Mouse (Mus musculus): ENCODE data around the gene Cenph.
A peak's percentile ranks its signal among the peaks of the same experiment; 100 is the strongest.
"Not testable (repeated sequence)": the region's sequence is repeated elsewhere in the genome, so short reads cannot be mapped to it uniquely, and the experiment has no call there.

Gene Cenph

DNA sequence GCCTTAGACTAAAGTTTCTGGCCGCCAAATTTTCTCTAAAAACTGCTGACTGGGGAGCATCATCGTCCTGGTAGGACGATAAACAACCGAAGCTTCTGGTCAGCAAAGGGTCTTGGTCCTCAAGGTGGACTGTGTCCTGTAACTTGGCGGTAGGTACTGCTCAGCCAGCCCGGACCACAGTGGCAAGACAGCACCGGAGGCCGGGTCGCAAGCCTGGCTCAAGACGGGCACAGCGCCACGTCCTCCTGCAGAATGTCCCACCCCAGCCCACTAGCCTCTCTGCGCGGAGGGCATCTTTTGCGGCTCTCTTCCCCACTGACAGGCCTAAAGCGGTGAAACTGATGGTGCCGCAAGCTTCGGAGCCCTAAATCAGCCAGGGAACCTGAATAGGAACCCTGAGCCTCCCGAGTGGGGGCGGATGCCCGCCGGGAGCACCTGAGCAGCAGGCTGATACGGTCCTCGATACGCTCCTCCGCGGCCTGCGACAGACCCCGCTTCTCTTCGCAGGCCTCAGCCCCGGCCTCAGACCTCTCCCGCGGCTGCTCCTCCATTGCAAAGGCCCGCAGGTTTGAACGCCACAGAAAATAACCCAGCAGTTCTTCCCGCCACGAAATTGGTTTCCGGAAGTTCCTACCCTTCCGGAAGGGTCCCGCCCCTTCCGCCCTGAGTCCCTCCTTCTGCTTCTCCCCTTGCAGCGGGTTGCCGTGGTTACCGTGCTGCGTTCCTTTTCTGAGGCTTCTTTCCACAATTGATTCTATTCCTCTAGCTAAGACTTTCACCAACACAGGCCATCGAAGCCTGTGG is at the start of gene Cenph:
TSS of gene Cenph (minus strand) at position 648 of the 804 bp plus-strand sequence.
- DNase-seq = peak; percentile 85

DNA sequence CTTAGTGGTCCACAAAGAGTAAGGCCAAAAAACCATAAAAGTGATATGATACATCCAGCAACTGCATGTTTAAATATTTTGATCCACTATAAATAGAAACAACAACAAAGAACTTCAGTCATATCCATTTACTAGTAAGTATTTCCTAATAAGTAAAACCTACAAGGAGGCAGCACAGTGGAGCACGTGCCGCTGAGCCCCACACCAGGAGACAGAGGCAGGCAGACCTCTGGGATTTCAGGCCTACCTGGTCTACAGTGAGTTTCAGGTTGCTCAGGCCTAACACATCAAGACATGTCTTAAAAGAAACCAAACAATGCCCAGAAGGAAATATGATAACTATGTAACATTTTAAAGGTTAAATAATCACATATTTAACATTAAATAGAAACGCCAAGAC is 49.2 kb upstream of the Cenph start:
- DNase-seq = no peak

DNA sequence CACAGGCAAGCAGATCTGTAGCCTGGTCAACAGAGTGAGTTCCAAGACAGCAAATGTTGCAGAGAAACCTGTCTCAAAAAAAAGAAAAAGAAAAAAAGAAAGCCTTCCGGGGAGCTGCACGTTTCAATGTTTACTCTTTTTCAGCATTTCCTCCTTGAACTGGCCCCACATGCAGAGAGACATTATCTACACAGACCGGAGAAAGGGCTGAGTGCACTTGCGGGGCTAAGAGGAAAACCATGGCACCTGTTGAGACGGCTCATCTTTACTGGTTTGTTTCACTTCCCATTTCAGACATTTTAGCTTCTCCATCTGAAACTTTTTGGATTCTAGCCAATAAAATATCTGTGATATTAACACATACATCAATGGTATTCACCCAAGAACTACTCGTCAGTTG is 48.6 kb upstream of the Cenph start:
- DNase-seq = no peak

DNA sequence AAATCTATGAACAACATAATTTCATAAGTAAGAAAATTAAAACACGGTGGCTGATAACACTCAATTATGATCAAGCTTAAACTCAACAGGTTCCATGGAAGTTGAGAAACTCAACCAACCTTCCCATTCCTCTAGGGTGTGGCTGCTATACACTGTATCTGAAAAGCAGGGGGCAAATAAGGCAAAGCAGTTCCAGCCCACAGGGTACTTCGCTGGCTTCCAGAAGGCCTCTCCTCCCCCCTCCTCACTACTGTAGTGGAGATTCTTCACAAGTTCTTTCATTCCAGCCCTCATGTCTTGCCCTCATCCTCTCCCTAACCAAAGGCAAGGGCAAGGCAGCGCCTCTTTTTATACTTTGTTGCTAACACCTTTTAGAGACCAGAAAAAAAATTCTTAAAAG is 48.2 kb upstream of the Cenph start:
- no peak for DNase-seq

DNA sequence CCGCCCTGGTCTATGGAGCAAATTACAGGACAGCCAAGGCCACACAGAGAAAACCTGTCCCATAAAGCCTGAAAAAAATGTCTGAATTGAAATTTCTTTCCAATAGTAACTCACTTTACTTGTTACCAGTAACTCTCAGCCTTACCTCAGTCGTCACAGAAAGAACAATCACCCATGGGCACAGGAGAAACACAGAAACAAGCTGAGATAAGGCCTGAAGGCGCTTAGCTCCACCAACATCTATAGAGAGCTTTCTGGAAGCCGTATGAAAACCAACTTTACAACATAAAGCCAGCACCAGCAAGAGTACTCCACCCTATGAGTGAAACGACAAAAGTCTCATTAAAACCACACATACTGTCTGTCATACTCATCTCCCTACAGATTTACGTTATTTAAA is 38.8 kb upstream of the Cenph start:
- DNase-seq = no peak

DNA sequence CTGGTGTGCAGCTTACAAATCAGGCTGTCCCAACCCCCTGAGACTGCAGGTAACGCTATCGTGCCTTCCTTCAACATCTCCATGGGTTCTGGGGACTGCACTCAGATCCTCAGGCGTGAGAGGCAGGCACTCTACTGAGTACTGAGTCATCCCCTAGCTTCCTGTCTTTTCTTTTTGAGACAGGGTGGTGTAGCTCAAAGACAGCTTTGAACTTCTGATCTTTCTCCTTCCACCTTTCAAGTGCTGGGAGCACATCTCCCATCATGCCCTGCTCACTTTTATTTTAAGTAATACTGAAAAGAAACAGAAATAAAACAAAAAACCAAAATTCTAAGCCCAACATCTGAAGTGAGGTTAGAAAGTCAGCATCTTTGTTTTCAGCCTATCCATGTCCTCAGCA is 30.1 kb upstream of the Cenph start:
- no peak for DNase-seq

DNA sequence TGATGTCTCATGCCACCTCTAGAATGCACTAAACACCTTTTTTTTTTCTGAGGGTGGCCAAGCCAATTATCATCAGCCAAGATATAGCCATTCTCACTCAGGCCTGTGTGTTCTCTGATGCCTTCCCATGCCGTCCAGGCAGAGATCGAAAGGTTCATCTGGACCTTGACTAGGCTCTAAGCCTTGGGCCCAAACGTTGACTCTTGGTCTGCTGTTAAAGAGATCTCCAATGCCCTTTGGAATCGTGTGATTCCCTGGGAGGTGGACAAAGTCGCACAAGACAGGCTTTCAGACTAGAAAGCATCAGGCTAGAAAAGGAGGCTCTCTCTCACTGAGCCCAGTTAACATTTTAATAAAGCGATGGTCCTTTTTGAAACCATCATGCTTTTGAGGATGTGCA is 21.5 kb upstream of the Cenph start:
- DNase-seq = no peak

DNA sequence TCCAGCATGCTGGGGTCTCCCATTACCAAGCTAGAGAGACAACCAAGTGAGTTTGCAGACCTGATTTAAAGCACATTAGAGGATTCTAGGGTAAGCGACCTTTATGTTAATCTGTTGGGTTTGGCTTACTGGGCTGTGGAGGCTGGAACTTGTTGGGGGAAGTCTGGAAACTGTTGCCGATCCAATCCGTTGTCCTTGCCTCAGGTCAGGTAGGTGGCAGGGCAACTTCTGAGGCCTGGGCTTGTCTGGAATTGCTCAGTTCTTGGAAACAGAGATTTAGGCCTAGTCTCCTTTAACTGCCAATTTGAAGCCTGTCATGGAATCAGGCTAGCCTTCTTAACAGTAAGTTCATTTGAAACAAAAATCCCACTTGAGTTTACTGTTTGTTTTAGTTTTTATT is 13.4 kb upstream of the Cenph start:
- no peak for DNase-seq

DNA sequence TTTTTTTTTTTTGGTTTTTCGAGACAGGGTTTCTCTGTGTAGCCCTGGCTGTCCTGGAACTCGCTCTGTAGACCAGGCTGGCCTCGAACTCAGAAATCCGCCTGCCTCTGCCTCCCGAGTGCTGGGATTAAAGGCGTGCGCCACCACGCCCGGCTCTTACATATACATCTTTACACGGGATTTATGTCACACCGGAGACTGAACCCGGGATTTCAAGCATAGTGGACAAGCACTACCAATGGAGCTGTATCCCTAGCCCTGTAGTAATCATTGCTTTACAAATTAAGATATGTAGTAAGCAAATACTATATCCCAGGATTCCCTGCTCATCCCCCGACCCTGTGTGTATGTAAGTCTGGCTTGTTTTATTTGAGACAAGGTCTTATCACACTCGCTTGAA is 12.4 kb upstream of the Cenph start:
- not testable (repeated sequence) for DNase-seq

DNA sequence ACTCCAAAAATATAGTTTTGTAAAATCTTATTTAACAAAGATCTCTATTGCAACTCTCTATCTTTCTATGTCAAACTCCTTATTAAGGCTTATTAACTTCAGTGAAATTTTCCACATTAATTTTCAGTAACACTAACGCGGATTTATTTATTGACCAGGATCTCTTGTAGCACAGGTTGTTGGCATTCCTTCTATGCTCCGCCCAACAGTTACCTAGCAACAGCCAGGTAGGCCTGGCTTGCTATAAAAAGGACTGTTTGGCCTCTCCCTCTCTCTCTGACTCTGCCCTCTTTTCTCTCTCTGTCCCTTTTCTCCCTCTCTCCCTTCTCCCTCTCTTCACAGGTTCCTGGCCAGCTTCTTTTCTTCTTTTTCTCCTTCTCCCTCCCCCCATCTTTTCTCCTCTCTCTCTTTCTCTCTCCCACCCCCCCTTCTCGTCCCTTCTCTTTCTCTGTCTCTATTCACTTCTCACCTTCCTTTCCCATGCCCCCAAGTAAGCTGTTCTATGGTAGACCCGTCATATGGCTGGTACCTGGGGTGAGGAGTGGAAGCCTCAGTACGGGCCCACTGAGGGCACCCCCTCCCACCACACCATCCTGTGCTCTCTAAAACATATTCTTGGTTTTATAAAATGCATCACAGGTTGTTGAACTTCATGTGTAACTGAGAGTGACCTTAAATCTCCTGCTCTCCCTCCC is 11.8 kb upstream of the Cenph start:
- DNase-seq = peak; percentile 42

DNA sequence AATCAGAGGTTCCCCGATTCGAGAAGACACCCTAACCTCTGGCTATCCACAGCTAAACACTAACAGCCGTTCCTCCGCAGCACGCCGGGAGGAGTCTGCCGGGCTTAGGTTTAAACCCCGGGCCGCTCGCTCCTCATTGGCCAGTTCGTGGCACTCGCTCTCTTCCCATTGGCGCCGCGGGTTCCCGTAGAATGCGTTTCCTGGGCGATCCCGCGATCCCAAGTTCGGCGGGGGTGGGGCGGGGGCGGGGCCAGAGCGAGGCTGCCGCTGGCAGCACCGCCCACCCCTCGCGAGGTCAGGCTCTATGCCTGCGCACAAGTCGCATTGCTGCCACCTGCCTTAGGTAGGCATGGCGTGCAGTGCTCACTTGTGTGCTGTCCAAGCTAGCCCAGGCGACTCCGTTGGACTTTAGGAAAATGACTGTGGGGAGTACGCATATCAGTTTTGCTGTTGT is 10.7 kb upstream of the Cenph start, which contains the start of gene Ccnb1:
TSS of gene Ccnb1 (minus strand) at position 157 of the 454 bp plus-strand sequence.
- peak; percentile 89 for DNase-seq

DNA sequence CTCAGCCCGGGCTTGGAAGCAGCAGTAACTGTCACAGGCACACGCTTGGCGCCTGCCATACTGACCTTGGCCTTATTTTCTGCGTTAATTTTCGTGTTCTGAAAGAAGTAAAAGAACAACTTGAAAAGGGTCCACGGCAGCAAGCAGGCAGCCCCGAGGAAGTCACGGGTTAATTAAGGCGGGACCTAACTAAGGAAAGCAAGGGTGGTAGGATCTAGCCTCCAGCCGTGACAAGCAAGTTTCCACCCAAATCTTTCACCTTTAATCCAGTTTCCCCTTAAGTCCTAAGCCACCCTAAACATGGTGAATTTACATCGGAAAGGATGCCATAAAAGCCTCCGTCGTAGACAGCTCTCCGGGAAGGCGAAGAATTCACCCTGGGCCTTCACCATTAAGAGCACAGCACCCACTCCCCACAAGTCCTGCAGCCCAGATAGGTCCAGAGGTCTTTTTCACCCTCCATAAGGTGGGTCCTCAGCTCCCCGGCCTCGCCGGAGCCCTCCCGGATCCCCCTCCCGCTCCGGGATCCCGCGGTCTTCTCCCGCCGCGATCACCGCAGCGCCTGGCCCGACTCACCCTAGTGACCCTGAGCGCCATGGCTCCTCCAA is 10.2 kb upstream of the Cenph start:
- no peak for DNase-seq

DNA sequence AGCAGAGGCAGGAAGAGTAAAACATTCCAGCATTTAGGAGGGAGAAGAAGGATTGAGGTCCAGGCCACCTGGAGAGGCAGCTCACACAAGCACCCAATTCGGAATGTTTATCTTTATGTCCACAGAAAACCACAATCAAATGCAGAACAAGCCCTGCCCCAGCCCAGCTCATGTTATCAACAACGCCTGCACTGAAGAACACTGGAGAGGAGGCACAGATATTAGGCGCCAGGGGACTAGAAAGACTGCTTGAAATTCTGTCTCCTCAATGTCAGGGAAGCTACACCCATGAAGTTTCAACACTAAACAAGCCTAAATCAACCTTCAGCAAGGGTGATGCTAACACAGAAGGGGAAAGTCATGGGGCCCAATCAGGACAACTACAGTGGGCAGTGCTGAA is 1.8 kb upstream of the Cenph start:
- DNase-seq = no peak

DNA sequence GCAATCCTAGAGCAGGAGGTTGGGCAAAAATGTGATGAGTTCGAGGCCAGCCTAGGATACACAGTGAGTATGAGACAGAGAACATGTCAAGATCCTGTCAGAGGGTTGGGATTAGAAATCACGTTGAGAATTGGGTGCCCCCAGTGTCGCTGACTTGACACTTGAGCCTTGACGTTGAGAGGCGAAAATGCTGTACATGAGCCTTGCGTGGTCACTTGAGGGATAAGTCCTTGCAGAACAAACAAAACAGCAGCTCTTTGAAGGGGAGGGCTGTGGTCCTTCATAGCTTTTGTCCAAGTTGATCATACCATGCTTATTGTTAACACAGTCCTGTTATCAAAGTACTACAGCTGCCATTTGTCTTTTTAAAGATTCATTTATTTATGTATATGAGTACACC is 1.0 kb upstream of the Cenph start:
- DNase-seq = no peak

DNA sequence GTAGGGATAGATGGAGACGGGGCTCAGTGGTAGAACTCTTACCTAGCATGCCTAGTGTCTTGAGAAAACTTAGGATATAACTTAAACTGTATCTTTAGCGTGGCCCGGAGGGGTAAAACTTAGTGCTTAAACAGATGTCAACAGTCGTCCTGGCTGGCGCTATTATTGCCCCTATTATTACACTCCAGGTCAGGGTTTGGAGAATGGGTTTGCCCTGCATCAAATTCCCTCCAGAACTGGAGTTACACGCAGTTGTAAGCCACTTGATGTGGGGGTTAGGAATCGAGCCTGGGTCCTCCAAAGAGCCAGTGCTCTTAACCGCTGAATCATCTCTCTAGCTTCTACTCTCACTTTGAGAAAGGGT is 339 bp upstream of the Cenph start:
- DNase-seq = no peak

DNA sequence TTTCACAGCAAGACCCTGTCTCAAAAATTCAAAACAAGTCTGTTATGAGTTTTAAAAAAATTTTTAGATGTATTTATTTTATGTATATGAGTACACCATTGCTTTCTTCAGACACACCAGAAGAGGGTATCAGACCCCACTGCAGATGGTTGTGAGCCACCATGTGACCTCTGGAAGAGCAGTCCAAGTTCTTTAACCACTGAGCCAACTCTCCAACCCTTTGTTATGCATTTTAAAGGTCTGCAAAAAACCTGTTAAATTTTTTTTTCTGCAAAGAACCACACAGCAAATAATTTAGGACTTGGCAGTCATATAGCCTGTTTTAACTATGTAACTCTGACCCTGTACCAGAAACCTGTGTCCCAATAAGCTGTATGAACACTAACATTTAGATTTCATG is 995 bp downstream of the Cenph start:
- DNase-seq = no peak

DNA sequence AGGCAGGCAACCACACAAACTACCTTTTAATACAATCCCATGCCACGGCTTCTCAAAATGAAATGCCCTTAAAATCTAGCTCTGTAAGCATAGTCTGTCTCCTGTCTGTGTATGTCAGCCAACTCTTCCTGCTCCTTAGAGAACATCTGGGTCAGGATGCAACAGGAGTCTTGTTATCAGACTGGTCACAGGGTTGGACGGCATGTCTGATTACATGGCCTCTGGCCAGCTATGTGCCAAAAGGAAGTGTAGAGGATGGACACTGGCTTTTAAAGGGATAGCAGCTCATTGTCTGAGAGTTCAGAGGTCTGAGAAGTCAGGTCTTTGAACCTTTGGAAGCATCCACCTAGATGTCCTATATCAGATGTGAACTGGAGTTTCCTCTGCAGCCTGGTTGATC is 20.4 kb downstream of the Cenph start:
- DNase-seq = no peak

DNA sequence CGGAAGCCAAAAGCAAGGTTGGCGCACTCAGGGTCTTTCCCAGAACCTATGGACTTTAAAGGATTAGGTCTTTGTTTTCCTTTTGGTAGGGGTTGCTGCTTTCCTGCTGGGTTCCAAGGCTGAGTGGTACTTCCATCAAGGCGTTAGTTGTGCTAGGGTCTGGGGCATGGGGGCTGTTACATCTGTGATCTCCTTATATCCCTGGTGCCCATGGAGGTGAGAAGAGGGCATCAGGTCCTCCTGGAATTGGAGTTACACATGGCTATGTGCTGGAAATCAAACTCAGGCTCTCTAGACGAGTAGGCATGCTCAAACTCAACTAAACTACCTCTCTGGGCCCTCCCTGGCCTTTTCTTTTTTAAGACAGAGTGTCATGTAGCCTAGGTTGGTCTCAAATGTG is 21.5 kb downstream of the Cenph start:
- no peak for DNase-seq

DNA sequence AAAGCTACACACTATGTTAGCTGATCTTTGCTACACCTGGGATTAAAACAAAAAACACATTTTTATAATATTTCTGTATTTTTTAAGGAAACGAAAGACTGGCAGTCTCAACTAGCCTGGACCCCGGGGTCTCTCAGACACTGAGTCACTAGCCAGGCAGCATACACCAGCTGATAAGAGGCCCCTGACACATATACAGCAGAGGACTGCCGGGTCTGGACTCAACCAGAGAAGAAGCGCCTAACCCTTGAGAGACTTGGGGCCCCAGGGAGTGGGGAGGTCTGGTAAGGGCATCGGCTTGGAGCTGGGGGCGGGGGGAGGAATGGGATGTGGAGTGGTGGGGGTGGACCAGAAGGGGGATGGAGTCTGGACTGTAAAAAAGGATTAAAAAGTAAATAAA is 22.7 kb downstream of the Cenph start:
- DNase-seq = no peak

DNA sequence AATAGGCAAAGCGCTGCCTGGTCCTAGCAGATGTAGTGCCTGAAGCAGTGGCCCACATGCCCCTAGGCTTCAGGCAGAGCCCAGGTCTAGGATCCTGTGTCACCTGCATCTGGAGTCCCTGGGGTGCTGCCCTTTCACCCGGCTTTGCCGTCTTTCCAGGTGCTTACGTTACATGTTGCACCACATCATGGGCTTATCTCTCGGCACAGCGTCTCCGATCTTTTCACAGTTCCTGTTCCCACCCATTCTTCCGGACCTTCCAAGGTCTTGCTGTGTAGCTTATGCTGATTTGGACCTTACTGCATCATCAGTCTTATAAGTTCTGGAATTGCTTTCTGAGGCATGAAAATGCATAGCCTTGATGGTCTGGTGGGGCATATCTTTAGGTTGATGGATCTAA is 23.2 kb downstream of the Cenph start:
- DNase-seq = no peak

DNA sequence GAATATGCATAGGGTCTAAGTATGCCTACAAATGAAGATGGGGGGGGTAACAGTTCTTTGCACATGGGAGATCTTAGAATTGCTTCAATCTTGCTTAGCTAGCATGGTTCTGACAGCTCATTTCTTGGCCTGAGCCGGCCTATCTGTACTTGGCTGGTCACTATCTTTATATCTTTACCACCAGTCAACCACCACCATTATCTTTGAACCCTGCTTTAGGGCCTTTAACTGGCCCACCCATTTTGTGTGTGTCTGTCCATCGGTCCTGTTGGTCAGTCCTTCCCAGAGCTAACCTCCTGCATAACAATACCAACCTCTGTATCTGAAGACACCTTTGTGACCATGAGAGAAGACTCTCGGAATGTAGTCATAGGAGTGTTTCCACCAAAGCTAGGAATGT is 24.3 kb downstream of the Cenph start:
- no peak for DNase-seq

DNA sequence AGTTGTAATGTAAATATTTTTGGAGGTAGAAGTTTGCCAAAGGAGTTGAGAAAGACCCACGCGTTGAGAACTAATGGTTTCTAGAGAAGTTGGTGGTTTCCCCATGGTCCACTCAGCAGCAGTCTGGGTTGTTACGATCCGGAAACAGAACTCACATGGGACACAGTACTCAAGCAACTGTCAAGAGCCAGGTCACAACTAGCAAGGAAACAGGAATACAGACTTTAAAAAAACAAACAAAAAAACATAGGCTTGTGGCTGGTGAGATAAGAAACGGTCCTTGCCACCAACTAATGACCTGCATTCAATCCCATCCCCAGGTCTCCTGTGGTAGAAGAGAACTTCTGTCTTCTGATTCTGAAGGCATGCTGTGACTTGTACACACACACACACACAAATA is 24.9 kb downstream of the Cenph start:
- DNase-seq = no peak

DNA sequence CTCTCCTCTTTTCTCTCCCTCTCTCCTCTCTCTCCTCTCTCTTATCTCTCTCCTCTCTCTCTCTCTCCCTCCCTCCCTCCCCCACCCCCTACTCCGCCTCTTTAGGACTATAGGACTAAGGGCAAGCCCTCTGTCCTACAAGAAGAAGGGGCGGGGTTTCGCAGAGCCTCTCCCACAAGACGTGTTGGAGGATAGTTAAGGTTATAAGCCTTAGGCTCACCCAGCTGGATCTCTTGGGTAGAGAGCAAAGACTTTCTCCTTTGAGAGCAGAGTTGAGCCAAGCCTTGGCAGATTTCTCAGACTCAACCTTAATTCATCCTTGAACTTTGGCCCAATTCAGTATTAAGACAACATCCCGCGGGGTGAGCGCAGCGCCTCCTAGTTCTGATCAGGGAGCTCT is 27.1 kb downstream of the Cenph start:
- no peak for DNase-seq

DNA sequence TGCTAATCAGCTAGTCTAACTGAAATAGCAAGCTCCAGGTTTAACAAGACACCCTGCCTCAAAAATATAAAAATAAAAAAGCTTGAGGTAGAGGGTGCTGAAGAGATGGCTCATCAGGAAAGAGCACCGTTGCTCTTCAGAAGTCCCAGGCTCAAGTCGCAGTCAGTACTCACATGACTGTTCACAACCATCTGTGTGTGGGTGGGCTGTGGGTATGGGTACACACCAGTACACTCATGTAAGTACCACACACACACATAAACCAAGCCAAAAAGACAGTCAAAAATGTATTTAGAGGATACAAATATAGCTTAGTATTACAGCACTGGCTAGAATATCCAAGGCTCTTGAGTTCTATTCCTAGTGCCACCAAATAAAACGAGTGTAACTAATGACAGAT is 29.6 kb downstream of the Cenph start:
- no peak for DNase-seq

All from kidney, adult 18-20 months (tissue).